Mouse (Mus musculus) kidney, adult 2 months (tissue): ENCODE data around the gene Abce1. TPM values are rescaled to one million over a fixed set of nuclear protein-coding genes. Genes with fewer than 3 reads are reported as not detected.
A peak's percentile ranks its signal among the peaks of the same experiment; 100 is the strongest.

ENCODE experiments used
- DNase-seq: peaks from one replicate; pipeline ENCODE4 v3.0.0; 2021
- H3K27ac ChIP-seq: fragments of 200-500 bp; 2 replicates; pipeline ENCODE4 v1.5.1; 2012; ENCODE audit warnings: low read depth, low read length, control low read depth, inconsistent platforms; ENCODE audit not compliant: insufficient read depth
- H3K27me3 ChIP-seq: fragments of 200-500 bp; replicated peaks from 2 replicates; pipeline ENCODE4 v1.6.1; 2012; ENCODE audit warnings: mild to moderate bottlenecking, moderate library complexity, low read length, inconsistent platforms; ENCODE audit not compliant: control insufficient read depth, insufficient read depth
- H3K36me3 ChIP-seq: fragments of 200-500 bp; 2 replicates; pipeline ENCODE4 v1.6.1; 2012; ENCODE audit warnings: mild to moderate bottlenecking, moderate library complexity, low read length, inconsistent platforms; ENCODE audit not compliant: control insufficient read depth, insufficient read depth
- H3K4me1 ChIP-seq: fragments of 200-500 bp; 2 replicates; pipeline ENCODE4 v1.6.1; 2011; ENCODE audit warnings: low read length; ENCODE audit not compliant: control insufficient read depth, insufficient read depth
- H3K4me3 ChIP-seq: fragments of 200-500 bp; 2 replicates; pipeline ENCODE4 v1.5.1; 2011; ENCODE audit warnings: mild to moderate bottlenecking, low read depth, low read length, control low read depth; ENCODE audit not compliant: insufficient read depth
- CTCF ChIP-seq: fragments of 200-500 bp; conservative IDR thresholded peaks from 2 replicates; pipeline ENCODE4 v1.5.1; 2011; ENCODE audit warnings: low read depth, mild to moderate bottlenecking, control low read depth, low read length, moderate library complexity, mixed read lengths; ENCODE audit not compliant: insufficient read depth, insufficient read length
- POLR2A ChIP-seq: fragments of 200-500 bp; IDR thresholded peaks from one replicate; pipeline ENCODE4 v1.6.1; 2011; ENCODE audit warnings: low read depth, low read length, control low read depth
- WGBS: fragments of 180-500 bp; shearing (Covaris S2); methylation state at CpG from one replicate; pipeline ENCODE4 v1.1.7; 2018; 5-methylcytosine and 5-hydroxymethylcytosine counted together
- polyA plus RNA-seq: library from polyadenylated mRNA; depleted of rRNA; stranded (reverse); fragments of >200 nt; gene quantifications from 2 replicates; pipeline ENCODE4 v1.2.3, GENCODE M21; 2012; rRNA removed

Abce1 gene
- 12.3 and 17.0 TPM in 2 replicates for polyA plus RNA-seq

DNA sequence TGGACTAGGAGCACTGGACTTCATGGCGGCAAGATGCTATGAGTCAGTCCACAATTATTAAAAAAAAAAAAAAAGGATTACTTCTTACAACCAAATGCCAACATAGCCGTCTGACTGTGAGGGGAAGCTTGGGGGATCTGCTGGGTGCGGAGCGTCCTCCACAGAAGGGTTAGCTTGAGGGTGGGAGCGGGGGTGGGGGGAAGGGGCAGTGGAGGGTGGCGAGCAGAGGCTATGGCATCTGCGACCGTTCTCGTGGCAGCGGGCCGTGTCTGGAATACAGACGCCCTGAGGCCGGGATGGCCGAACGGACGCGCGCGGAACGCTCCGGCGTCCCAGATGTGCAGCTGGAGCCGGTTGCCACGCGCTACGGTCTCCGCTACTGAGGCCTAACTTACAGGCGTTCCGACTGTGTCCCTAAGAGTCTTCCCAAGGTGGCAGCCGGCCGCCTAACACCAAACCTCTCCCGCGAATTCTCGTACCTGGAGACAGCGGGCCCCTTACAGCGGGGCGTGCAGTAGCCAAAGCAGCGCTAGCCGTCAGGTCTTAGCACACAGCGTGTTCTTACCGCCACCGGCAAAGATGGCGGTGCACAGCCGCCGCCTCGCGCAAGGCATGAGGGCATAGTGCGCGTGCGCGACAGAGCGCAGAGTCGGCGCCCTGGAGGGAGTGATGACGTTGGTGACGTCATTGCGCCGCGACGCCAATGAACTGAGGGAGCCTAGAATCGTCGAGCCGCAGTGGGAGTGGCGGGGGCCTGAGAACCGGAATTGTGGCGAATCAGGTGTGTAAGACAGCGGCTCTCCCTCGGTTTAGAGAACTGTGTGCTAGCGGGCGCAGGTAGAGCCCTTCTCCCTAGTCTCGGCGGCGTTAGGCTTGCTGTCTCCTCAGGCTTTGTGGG lies at the start of gene Abce1, which contains the start of gene Anapc10:
TSS of gene Abce1 (minus strand) at position 677 of the 898 bp plus-strand sequence.
TSS of gene Anapc10 (plus strand) at position 757 of the 898 bp plus-strand sequence.
- Histone ChIP-seq H3K4me3 (peak within 1 kb of the TSS; percentile 88), H3K27me3 (no peaks in the 10 kb centered on the region), H3K27ac (peak within 1 kb of the TSS; percentile 71), H3K36me3 (no peaks in the 10 kb centered on the region; the same call in none of the 2 replicates), H3K4me1 (peaks cover 3% of the 10 kb centered on the region; the same call in 1 of the 2 replicates)
- WGBS, result under 1% methylated on average over 73 of the region's 73 CpGs
- no peak for TF ChIP-seq CTCF
- peak; percentile 65 for TF ChIP-seq POLR2A
- peak; percentile 99 for DNase-seq

DNA sequence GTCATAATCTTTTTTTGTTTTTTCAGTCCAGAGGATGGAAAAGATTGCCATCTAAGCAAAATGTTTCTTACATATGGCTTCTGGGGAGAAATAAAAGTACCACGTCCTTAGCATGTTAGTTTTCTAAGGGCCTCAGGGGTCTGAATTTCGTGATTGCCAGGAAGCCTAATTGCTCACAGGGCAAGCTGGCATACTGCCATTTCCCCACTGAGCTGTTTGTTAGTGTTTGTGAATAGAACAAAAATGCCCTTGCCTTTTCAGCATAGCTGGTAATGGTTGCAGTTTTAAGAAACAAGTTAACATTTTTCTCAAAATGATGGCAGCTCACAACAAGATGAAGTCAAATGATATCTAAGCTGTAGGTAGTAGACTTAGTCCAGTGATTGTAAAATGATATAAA lies 38.8 kb upstream of the Abce1 start:
- DNase-seq, result no peak
- Histone ChIP-seq H3K4me1 (no peaks in the 10 kb centered on the region), H3K36me3 (0 out of 2 replicates have a peak, but pooled peaks cover 3% of the 10 kb centered on the region), H3K27ac (no peak overlapping the region), H3K4me3 (no peak overlapping the region), H3K27me3 (no peaks in the 10 kb centered on the region)
- 34% methylated on average over 2 of the region's 2 CpGs for WGBS
- TF ChIP-seq POLR2A (no peak), CTCF (no peak)

DNA sequence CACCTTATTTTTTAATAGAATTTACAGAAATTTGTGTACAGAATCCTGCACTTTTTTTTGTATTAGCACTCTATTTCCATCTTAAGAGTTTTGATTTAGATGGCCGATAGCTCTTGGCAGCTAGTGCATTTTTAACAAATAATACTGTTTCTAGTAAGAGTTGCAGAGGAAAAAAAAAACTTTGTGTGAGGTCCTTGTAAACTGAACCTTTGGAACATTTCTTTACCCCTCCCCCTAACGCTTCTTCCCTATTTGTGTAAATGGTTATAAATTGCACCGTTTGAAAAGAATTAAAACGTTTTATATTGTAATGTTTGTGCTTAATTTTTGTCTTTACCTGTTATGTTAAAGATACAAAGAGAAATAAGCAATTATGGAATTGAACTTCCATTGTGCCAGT lies 37.1 kb upstream of the Abce1 start:
- Histone ChIP-seq H3K27ac (no peak overlapping the region), H3K36me3 (0 out of 2 replicates have a peak, but pooled peaks cover 3% of the 10 kb centered on the region), H3K4me1 (no peaks in the 10 kb centered on the region), H3K27me3 (no peaks in the 10 kb centered on the region), H3K4me3 (no peak overlapping the region)
- TF ChIP-seq POLR2A (no peak), CTCF (no peak)
- 73% methylated on average over 4 of the region's 4 CpGs for WGBS
- DNase-seq, result no peak

DNA sequence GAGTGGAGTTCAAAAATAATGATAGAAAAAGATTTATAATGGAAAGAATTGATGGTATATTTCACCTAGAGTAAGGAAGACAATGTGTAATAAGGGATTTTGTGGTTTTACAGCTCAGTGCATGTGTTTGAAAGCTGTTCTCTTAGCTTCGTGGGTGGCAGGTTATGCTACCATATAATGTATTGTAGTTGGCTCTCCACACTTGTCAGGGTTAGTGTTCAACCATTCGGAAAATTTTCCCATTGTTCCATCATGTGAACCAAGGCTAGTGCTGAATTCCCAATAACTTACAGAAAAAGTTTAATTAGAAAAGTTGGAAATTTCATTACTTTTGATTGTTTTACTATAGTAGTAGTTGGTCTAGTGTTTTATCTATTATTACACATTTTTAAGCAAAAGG lies 36.6 kb upstream of the Abce1 start:
- TF ChIP-seq CTCF (no peak), POLR2A (no peak)
- H3K4me1 ChIP-seq, result no peaks in the 10 kb centered on the region
- no peak for DNase-seq
- no peak overlapping the region for H3K4me3 ChIP-seq
- H3K27me3 ChIP-seq, result no peaks in the 10 kb centered on the region
- H3K27ac ChIP-seq, result no peak overlapping the region
- 0 out of 2 replicates have a peak, but pooled peaks cover 3% of the 10 kb centered on the region for H3K36me3 ChIP-seq
- WGBS, result 49% methylated on average over 2 of the region's 2 CpGs

DNA sequence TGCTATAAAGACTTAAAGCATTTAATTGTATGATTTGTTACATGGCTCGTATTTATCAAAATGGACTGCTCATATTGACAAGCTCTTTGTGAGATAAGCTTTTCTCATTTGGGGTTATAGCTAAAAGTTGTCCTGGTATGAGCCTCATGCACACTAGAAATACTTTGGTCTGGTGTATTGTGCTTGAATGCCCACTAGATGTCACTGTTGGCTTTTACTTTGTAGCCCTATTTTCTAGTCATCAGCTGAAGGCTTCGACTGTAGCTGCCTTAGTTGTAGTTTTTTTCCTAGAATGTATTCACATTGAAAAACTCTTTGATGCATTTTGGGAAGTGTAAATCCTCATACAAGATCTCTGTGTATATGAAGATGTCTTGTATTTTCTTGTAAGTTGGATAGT lies 22.8 kb upstream of the Abce1 start:
- TF ChIP-seq CTCF (peak; percentile 37), POLR2A (no peak)
- no peaks in the 10 kb centered on the region for H3K27me3 ChIP-seq
- no peaks in the 10 kb centered on the region for H3K36me3 ChIP-seq
- no peaks in the 10 kb centered on the region for H3K4me1 ChIP-seq
- no peak overlapping the region for H3K4me3 ChIP-seq
- H3K27ac ChIP-seq, result no peak overlapping the region
- WGBS, result 5% methylated on average over 2 of the region's 2 CpGs
- DNase-seq, result peak; percentile 55

DNA sequence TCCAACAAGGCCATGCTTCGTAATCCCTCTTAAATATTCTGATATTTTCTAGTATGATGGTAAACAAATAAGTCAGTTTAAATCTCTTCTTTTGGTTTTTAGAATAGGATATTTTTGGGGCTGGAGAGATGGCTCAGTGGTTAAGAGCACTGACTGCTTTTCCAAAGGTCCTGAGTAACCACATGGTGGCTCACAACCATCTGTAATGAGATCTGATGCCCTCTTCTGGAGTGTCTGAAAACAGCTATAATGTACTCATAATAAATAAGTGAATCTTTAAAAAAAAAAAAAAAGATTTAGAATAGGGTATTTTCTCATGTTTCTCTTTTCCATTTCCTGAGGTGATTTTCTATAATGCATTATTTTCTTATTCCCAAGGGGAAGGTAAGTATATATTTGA lies 16.4 kb upstream of the Abce1 start:
- no peaks in the 10 kb centered on the region for H3K27me3 ChIP-seq
- DNase-seq, result peak; percentile 8
- no peak overlapping the region for H3K4me3 ChIP-seq
- WGBS, result 94% methylated on average over 1 of the region's 1 CpGs
- TF ChIP-seq POLR2A (no peak), CTCF (no peak)
- H3K4me1 ChIP-seq, result no peaks in the 10 kb centered on the region
- no peak overlapping the region for H3K27ac ChIP-seq
- no peaks in the 10 kb centered on the region; the same call in 1 of the 2 replicates for H3K36me3 ChIP-seq

DNA sequence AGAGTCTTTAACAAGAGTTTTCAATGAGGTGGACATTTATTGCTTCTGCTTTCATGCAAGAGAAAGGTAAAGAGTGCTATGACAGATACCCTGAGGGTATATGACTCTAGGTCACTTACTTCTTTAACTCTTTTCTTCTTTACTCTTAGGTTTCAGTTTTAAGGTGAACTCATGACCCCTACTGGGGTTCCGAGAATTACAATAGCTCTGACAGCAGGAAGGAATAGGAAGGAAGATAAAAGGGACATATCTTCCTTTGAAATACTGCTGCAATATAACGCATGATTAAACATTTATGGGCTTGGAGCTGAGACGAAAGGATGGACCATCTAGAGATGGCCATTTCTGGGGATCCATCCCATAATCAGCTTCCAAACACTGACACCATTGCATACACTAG lies 13.0 kb upstream of the Abce1 start:
- no peak overlapping the region for H3K27ac ChIP-seq
- no peaks in the 10 kb centered on the region for H3K4me1 ChIP-seq
- no peaks in the 10 kb centered on the region for H3K27me3 ChIP-seq
- H3K4me3 ChIP-seq, result no peak overlapping the region
- peaks cover 1% of the 10 kb centered on the region for H3K36me3 ChIP-seq
- WGBS, result 54% methylated on average over 3 of the region's 3 CpGs
- no peak for DNase-seq
- TF ChIP-seq CTCF, result no peak
- TF ChIP-seq POLR2A, result no peak
